Mouse (Mus musculus): ENCODE results near the gene Fam49a. TPM values are rescaled to one million over a fixed set of nuclear protein-coding genes. Genes with fewer than 3 reads are reported as not detected.
A peak's percentile ranks its signal among the peaks of the same experiment; 100 is the strongest.
"Not testable (repeated sequence)": the region's sequence is repeated elsewhere in the genome, so short reads cannot be mapped to it uniquely, and the experiment has no call there.

Fam49a gene
- polyA plus RNA-seq, 1 experiment from 2014 or later = 21.3 TPM

- WGBS = 4% methylated on average over 6 of the region's 6 CpGs
- no peak for ATAC-seq (ENCODE audit: low FRiP score)
Observed at GRCm38 (mm10) chr12:12318140-12318734, 56.3 kb downstream of the Fam49a start.

GRCm38 (mm10) chr12:12320693-12321092 is 58.8 kb downstream of the Fam49a start:
- Histone ChIP-seq H3K4me3 (no peak overlapping the region), H3K4me2 (replicated peaks) (no peak overlapping the region), H3K9ac (no peak overlapping the region), H3K4me1 (peaks cover 17% of the 10 kb centered on the region), H3K27me3 (no peaks in the 10 kb centered on the region), H3K27ac (no peak overlapping the region), H3K9me3 (replicated peaks) (no peaks in the 10 kb centered on the region), H3K36me3 (no peaks in the 10 kb centered on the region)
- WGBS = 86% methylated on average over 2 of the region's 2 CpGs
- ATAC-seq (ENCODE audit: low FRiP score) = no peak

More at GRCm38 (mm10) chr12:12318140-12318734, 56.3 kb downstream of the Fam49a start:
- no peak overlapping the region for H3K4me3 ChIP-seq
- H3K9me3 ChIP-seq (replicated peaks) = no peaks in the 10 kb centered on the region
- no peak overlapping the region for H3K27ac ChIP-seq
- no peak overlapping the region for H3K4me2 ChIP-seq (replicated peaks)
- H3K9ac ChIP-seq = no peak overlapping the region
- peaks cover 32% of the 10 kb centered on the region for H3K4me1 ChIP-seq
- no peaks in the 10 kb centered on the region for H3K27me3 ChIP-seq
- H3K36me3 ChIP-seq = no peaks in the 10 kb centered on the region

GRCm38 (mm10) chr12:12321111-12321510 is 59.2 kb downstream of the Fam49a start:
- Histone ChIP-seq H3K36me3 (no peaks in the 10 kb centered on the region), H3K4me2 (replicated peaks) (no peak overlapping the region), H3K9ac (no peak overlapping the region), H3K4me3 (no peak overlapping the region), H3K4me1 (peaks cover 16% of the 10 kb centered on the region), H3K9me3 (replicated peaks) (no peaks in the 10 kb centered on the region), H3K27ac (no peak overlapping the region), H3K27me3 (no peaks in the 10 kb centered on the region)
- ATAC-seq (ENCODE audit: low FRiP score) = no peak
- 78% methylated on average over 3 of the region's 3 CpGs for WGBS

- no peak overlapping the region for H3K9ac ChIP-seq
- no peak; the same call in 1 of the 2 replicates for ATAC-seq (ENCODE audit: low FRiP score)
- no peaks in the 10 kb centered on the region for H3K9me3 ChIP-seq (replicated peaks)
- H3K4me2 ChIP-seq (replicated peaks) = no peak overlapping the region
- no peaks in the 10 kb centered on the region for H3K36me3 ChIP-seq
- WGBS = 78% methylated on average over 5 of the region's 5 CpGs
- no peaks in the 10 kb centered on the region for H3K27me3 ChIP-seq
- H3K4me1 ChIP-seq = 0 out of 2 replicates have a peak, but pooled peaks cover 2% of the 10 kb centered on the region
- H3K4me3 ChIP-seq = no peak overlapping the region
- H3K27ac ChIP-seq = no peak overlapping the region
Observed at GRCm38 (mm10) chr12:12323084-12323483, 61.1 kb downstream of the Fam49a start.

GRCm38 (mm10) chr12:12323616-12324223 is 61.8 kb downstream of the Fam49a start:
- Histone ChIP-seq H3K4me1 (0 out of 2 replicates have a peak, but pooled peaks cover 2% of the 10 kb centered on the region), H3K4me2 (replicated peaks) (peak overlapping the region; percentile 59), H3K9me3 (replicated peaks) (no peaks in the 10 kb centered on the region), H3K36me3 (no peaks in the 10 kb centered on the region), H3K27ac (peak overlapping the region; percentile 91), H3K4me3 (peak overlapping the region; percentile 29), H3K27me3 (no peaks in the 10 kb centered on the region), H3K9ac (peak overlapping the region; percentile 59)
- WGBS = 20% methylated on average over 18 of the region's 18 CpGs
- ATAC-seq (ENCODE audit: low FRiP score) = peak; percentile 92

- H3K9ac ChIP-seq; H3K27me3 ChIP-seq; H3K9me3 ChIP-seq (replicated peaks); ATAC-seq (ENCODE audit: low FRiP score); H3K4me1 ChIP-seq; H3K4me3 ChIP-seq; H3K36me3 ChIP-seq: not testable (repeated sequence)
- WGBS = 82% methylated on average over 17 of the region's 22 CpGs
- Histone ChIP-seq H3K27ac (peak overlapping the region; percentile 91), H3K4me2 (replicated peaks) (peak overlapping the region; percentile 59; the same call in 1 of the 2 replicates)
Observed at GRCm38 (mm10) chr12:12324266-12324665, 62.3 kb downstream of the Fam49a start.

- Histone ChIP-seq H3K27ac (no peak overlapping the region), H3K4me3 (no peak overlapping the region), H3K36me3 (no peaks in the 10 kb centered on the region), H3K27me3 (no peaks in the 10 kb centered on the region), H3K4me1 (no peaks in the 10 kb centered on the region), H3K9me3 (replicated peaks) (no peaks in the 10 kb centered on the region), H3K9ac (no peak overlapping the region), H3K4me2 (replicated peaks) (no peak overlapping the region)
- 95% methylated on average over 11 of the region's 11 CpGs for WGBS
- ATAC-seq (ENCODE audit: low FRiP score) = no peak
Observed at GRCm38 (mm10) chr12:12333526-12334310, 71.8 kb downstream of the Fam49a start.

GRCm38 (mm10) chr12:12334486-12334885 is 72.5 kb downstream of the Fam49a start:
- Histone ChIP-seq H3K27me3 (no peaks in the 10 kb centered on the region), H3K36me3 (no peaks in the 10 kb centered on the region), H3K4me2 (replicated peaks) (no peak overlapping the region), H3K4me1 (no peaks in the 10 kb centered on the region), H3K27ac (no peak overlapping the region), H3K9me3 (replicated peaks) (no peaks in the 10 kb centered on the region), H3K9ac (no peak overlapping the region), H3K4me3 (no peak overlapping the region)
- 87% methylated on average over 5 of the region's 5 CpGs for WGBS
- ATAC-seq (ENCODE audit: low FRiP score) = no peak

- no peaks in the 10 kb centered on the region for H3K36me3 ChIP-seq
- ATAC-seq (ENCODE audit: low FRiP score) = no peak
- no peak overlapping the region for H3K9ac ChIP-seq
- WGBS = 93% methylated on average over 7 of the region's 7 CpGs
- H3K4me3 ChIP-seq = no peak overlapping the region
- no peak overlapping the region for H3K4me2 ChIP-seq (replicated peaks)
- no peak overlapping the region for H3K27ac ChIP-seq
- no peaks in the 10 kb centered on the region for H3K4me1 ChIP-seq
- H3K27me3 ChIP-seq = no peaks in the 10 kb centered on the region
- no peaks in the 10 kb centered on the region for H3K9me3 ChIP-seq (replicated peaks)
Observed at GRCm38 (mm10) chr12:12335566-12335965, 73.6 kb downstream of the Fam49a start.

GRCm38 (mm10) chr12:12337378-12337777 is 75.4 kb downstream of the Fam49a start:
- Histone ChIP-seq H3K4me2 (replicated peaks) (no peak overlapping the region), H3K4me3 (no peak overlapping the region)

GRCm38 (mm10) chr12:12343320-12343719 is 81.4 kb downstream of the Fam49a start:
- no peak overlapping the region for H3K4me3 ChIP-seq
- no peak overlapping the region for H3K27ac ChIP-seq
- no peak overlapping the region for H3K4me2 ChIP-seq (replicated peaks)
- 94% methylated on average over 2 of the region's 2 CpGs for WGBS
- no peak for ATAC-seq (ENCODE audit: low FRiP score)
- no peaks in the 10 kb centered on the region for H3K36me3 ChIP-seq
- no peak overlapping the region for H3K9ac ChIP-seq
- no peaks in the 10 kb centered on the region for H3K27me3 ChIP-seq
- H3K4me1 ChIP-seq = no peaks in the 10 kb centered on the region
- no peaks in the 10 kb centered on the region for H3K9me3 ChIP-seq (replicated peaks)

More at GRCm38 (mm10) chr12:12337378-12337777, 75.4 kb downstream of the Fam49a start:
- Histone ChIP-seq H3K27me3 (no peaks in the 10 kb centered on the region), H3K4me1 (no peaks in the 10 kb centered on the region), H3K9ac (no peak overlapping the region), H3K27ac (no peak overlapping the region), H3K9me3 (replicated peaks) (no peaks in the 10 kb centered on the region), H3K36me3 (no peaks in the 10 kb centered on the region)
- no peak for ATAC-seq (ENCODE audit: low FRiP score)
- WGBS = 94% methylated on average over 6 of the region's 6 CpGs

- no peak overlapping the region for H3K4me2 ChIP-seq (replicated peaks)
- no peaks in the 10 kb centered on the region for H3K4me1 ChIP-seq
- no peak for ATAC-seq (ENCODE audit: low FRiP score)
- H3K9me3 ChIP-seq (replicated peaks) = no peaks in the 10 kb centered on the region
- H3K36me3 ChIP-seq = 0 out of 2 replicates have a peak, but pooled peaks cover 2% of the 10 kb centered on the region
- no peak overlapping the region for H3K4me3 ChIP-seq
- H3K27me3 ChIP-seq = no peaks in the 10 kb centered on the region
- H3K9ac ChIP-seq = no peak overlapping the region
- 75% methylated on average over 2 of the region's 2 CpGs for WGBS
- H3K27ac ChIP-seq = no peak overlapping the region
Observed at GRCm38 (mm10) chr12:12348625-12349024, 86.7 kb downstream of the Fam49a start.
